ENCODE assay signal across 21 mouse cellular contexts in genomic region chr5:136775548-136775947, GRCm38 (mm10).
DNase-seq lines count a peak whose midpoint lies in the region.
"Had no signal": no experiment of that assay in that cellular context is flagged by ENCODE, and none has a peak within 500 bp of the region (broad histone marks: within the 10 kb centered on the region; RNA-seq: fewer than 3 reads in every experiment).

No protein-coding gene starts in this region.

- DNase-seq in heart, adult 8-10 months (ENCODE audit: low spot score): peak; percentile 43
- no peak for DNase-seq in heart, embryonic 10.5 days (ENCODE audit: low spot score)
- peak; percentile 27 for DNase-seq in heart, postnatal 4 days
- DNase-seq in heart, adult 11 months: no peak
- DNase-seq in brain, adult 2 months (ENCODE audit: low read depth, low spot score): peak; percentile 39
- peak; percentile 18 for DNase-seq in skeletal muscle tissue, adult 2 months (ENCODE audit: low read depth, low spot score)
- DNase-seq: adrenal gland, postnatal 25 days; B cell, adult 2 months; cerebellum, adult 2 months; cerebellum, postnatal 14 days; kidney, adult 8-10 months; kidney, postnatal 4 days; liver, embryonic 13.5 days; lung, adult 18-20 months; midbrain, embryonic 14.5 days had no signal

- 0 out of 2 replicates have a peak, but pooled peaks cover 3% of the 10 kb centered on the region for H3K4me1 ChIP-seq in heart, embryonic 10.5 days
- H3K4me1 ChIP-seq: forebrain, embryonic 13.5 days; hindbrain, embryonic 13.5 days; liver, embryonic 13.5 days had no signal

- no peaks in the 10 kb centered on the region; the same call in 1 of the 2 replicates for H3K27me3 ChIP-seq in heart, embryonic 10.5 days (ENCODE audit: insufficient read depth, poor library complexity, severe bottlenecking)
- H3K27me3 ChIP-seq: heart, embryonic 15.5 days; hindbrain, embryonic 13.5 days; limb, embryonic 15.5 days; liver, embryonic 13.5 days had no signal

- no peaks in the 10 kb centered on the region for H3K36me3 ChIP-seq in heart, embryonic 10.5 days
- H3K36me3 ChIP-seq: heart, embryonic 15.5 days; hindbrain, embryonic 13.5 days; limb, embryonic 15.5 days; liver, embryonic 13.5 days had no signal

- H3K27ac ChIP-seq in heart, embryonic 10.5 days: no peak overlapping the region
- H3K27ac ChIP-seq: forebrain, embryonic 13.5 days; heart, embryonic 15.5 days; hindbrain, embryonic 13.5 days; kidney, postnatal 0 days; limb, embryonic 10.5 days; limb, embryonic 15.5 days; liver, embryonic 13.5 days had no signal

- no peaks in the 10 kb centered on the region for H3K9me3 ChIP-seq in heart, embryonic 10.5 days
- H3K9me3 ChIP-seq: heart, embryonic 15.5 days; limb, embryonic 10.5 days; limb, embryonic 15.5 days; liver, embryonic 13.5 days had no signal

- 79% methylated on average over 3 of the region's 3 CpGs for WGBS in heart, embryonic 10.5 days

- H3K4me3 ChIP-seq in heart, embryonic 10.5 days: no peak overlapping the region
- H3K4me3 ChIP-seq: forebrain, embryonic 13.5 days; heart, embryonic 15.5 days; hindbrain, embryonic 13.5 days; limb, embryonic 10.5 days; limb, embryonic 15.5 days; liver, embryonic 13.5 days had no signal

Comparison
In these comparisons a context has a peak if more than half of its experiments do, and no peak if none do; other contexts are left out.
1. DNase-seq: peak in heart, adult 8-10 months (single experiment), heart, postnatal 4 days (single experiment), brain, adult 2 months (single experiment) and skeletal muscle tissue, adult 2 months (single experiment); none in heart, embryonic 10.5 days (single experiment) and heart, adult 11 months (single experiment).